Comparison of ENCODE assay signal across 46 mouse cellular contexts in genomic region chr8:65070996-65071395, GRCm38 (mm10). TPM values are rescaled to one million over a fixed set of nuclear protein-coding genes. Genes with fewer than 3 reads are reported as not detected.
"Had no signal": no experiment of that assay in that cellular context is flagged by ENCODE, and none has a peak within 500 bp of the region (broad histone marks: within the 10 kb centered on the region; RNA-seq: fewer than 3 reads in every experiment).

No protein-coding gene starts in this region.

- ATAC-seq: liver, embryonic 12.5 days; liver, postnatal 0 days; lung, postnatal 0 days; midbrain, embryonic 13.5 days; midbrain, embryonic 15.5 days; midbrain, embryonic 16.5 days had no signal

- H3K9ac ChIP-seq: limb, embryonic 12.5 days; limb, embryonic 13.5 days; limb, embryonic 15.5 days; liver, embryonic 12.5 days; liver, embryonic 13.5 days; liver, embryonic 14.5 days; liver, embryonic 15.5 days; liver, postnatal 0 days; lung, embryonic 14.5 days; lung, embryonic 15.5 days; midbrain, embryonic 12.5 days; midbrain, embryonic 13.5 days; midbrain, embryonic 15.5 days; neural tube, embryonic 12.5 days had no signal

- H3K27ac ChIP-seq: limb, embryonic 10.5 days; limb, embryonic 12.5 days; limb, embryonic 13.5 days; limb, embryonic 15.5 days; liver, embryonic 12.5 days; liver, embryonic 13.5 days; liver, embryonic 14.5 days; liver, embryonic 15.5 days; lung, embryonic 15.5 days; macrophage; midbrain, embryonic 10.5 days; midbrain, embryonic 12.5 days; midbrain, embryonic 13.5 days; midbrain, embryonic 15.5 days; neural tube, embryonic 12.5 days had no signal

- DNase-seq: left cerebral cortex, postnatal 4 days; liver; liver, embryonic 13.5 days; liver, postnatal 0 days; lung, adult 18-20 months; lung, adult 2 months; lung, embryonic 14.5 days; lung, postnatal 10 days; lung, postnatal 14 days; lung, postnatal 36 days; lung, postnatal 4 days; midbrain, embryonic 14.5 days had no signal

- H3K4me3 ChIP-seq: limb, embryonic 10.5 days; limb, embryonic 12.5 days; limb, embryonic 13.5 days; limb, embryonic 15.5 days; liver, embryonic 12.5 days; liver, embryonic 13.5 days; liver, embryonic 15.5 days; lung, embryonic 15.5 days; megakaryocyte, embryonic 14.5 days; midbrain, embryonic 10.5 days; midbrain, embryonic 12.5 days; midbrain, embryonic 13.5 days; midbrain, embryonic 15.5 days; myocyte; neural tube, embryonic 12.5 days had no signal

- H3K4me1 ChIP-seq: limb, embryonic 15.5 days; liver, embryonic 12.5 days; liver, embryonic 13.5 days; liver, embryonic 15.5 days; lung, embryonic 15.5 days had no signal

- H3K36me3 ChIP-seq: limb, embryonic 10.5 days; limb, embryonic 12.5 days; limb, embryonic 13.5 days; limb, embryonic 15.5 days; liver, embryonic 12.5 days; liver, embryonic 13.5 days; liver, embryonic 15.5 days; lung, embryonic 15.5 days; midbrain, embryonic 10.5 days; midbrain, embryonic 12.5 days; midbrain, embryonic 13.5 days; midbrain, embryonic 15.5 days; neural tube, embryonic 12.5 days had no signal

- H3K4me2 ChIP-seq: limb, embryonic 12.5 days; limb, embryonic 13.5 days; limb, embryonic 15.5 days; liver, embryonic 11.5 days; liver, embryonic 12.5 days; liver, embryonic 13.5 days; liver, embryonic 15.5 days; lung, embryonic 14.5 days; lung, embryonic 15.5 days; midbrain, embryonic 12.5 days; midbrain, embryonic 13.5 days; midbrain, embryonic 15.5 days; neural tube, embryonic 12.5 days had no signal

- H3K27me3 ChIP-seq: limb, embryonic 12.5 days; limb, embryonic 13.5 days; limb, embryonic 15.5 days; liver, embryonic 12.5 days; liver, embryonic 13.5 days; liver, embryonic 15.5 days; lung, embryonic 15.5 days; megakaryocyte, embryonic 14.5 days; midbrain, embryonic 13.5 days; midbrain, embryonic 15.5 days; neural tube, embryonic 12.5 days had no signal

- H3K9me3 ChIP-seq: limb, embryonic 10.5 days; limb, embryonic 12.5 days; limb, embryonic 13.5 days; limb, embryonic 15.5 days; liver, embryonic 12.5 days; liver, embryonic 13.5 days; liver, embryonic 15.5 days; lung, embryonic 15.5 days; midbrain, embryonic 10.5 days; midbrain, embryonic 12.5 days; midbrain, embryonic 13.5 days; midbrain, embryonic 15.5 days; neural tube, embryonic 12.5 days had no signal

RNA-seq across cellular contexts. Expression of gene Gm10663, which starts 3.8 kb away (rescaled TPM):
- total RNA-seq: left cerebral cortex, adult 8-10 months; left cerebral cortex, postnatal 10 days; left cerebral cortex, postnatal 14 days; left cerebral cortex, postnatal 25 days; left cerebral cortex, postnatal 36 days; left cerebral cortex, postnatal 4 days; liver, adult 2 months; megakaryocyte progenitor cell, adult 5-6 weeks; megakaryocyte, adult 5-6 weeks; megakaryocyte-erythroid progenitor cell, adult 5-6 weeks; monocyte, adult 5-6 weeks had no signal
- polyA plus RNA-seq: limb, embryonic 10.5 days; limb, embryonic 11.5 days; limb, embryonic 12.5 days; limb, embryonic 13.5 days; limb, embryonic 14.5 days; limb, embryonic 15.5 days; liver, adult 2 months; liver, embryonic 11.5 days; liver, embryonic 12.5 days; liver, embryonic 13.5 days; liver, embryonic 14.5 days; liver, embryonic 15.5 days; liver, embryonic 16.5 days; liver, postnatal 0 days; lung, adult 2 months; lung, embryonic 14.5 days; lung, embryonic 15.5 days; lung, embryonic 16.5 days; lung, postnatal 0 days; macrophage; midbrain, embryonic 10.5 days; midbrain, embryonic 12.5 days; midbrain, embryonic 13.5 days; midbrain, embryonic 14.5 days; midbrain, embryonic 15.5 days; midbrain, embryonic 16.5 days; myocyte; neural tube, embryonic 11.5 days; neural tube, embryonic 12.5 days had no signal

RNA-seq across cellular contexts. Expression of gene Apela, which starts 33.9 kb away (rescaled TPM):
- total RNA-seq: left cerebral cortex, adult 8-10 months; left cerebral cortex, postnatal 10 days; left cerebral cortex, postnatal 14 days; left cerebral cortex, postnatal 25 days; left cerebral cortex, postnatal 36 days; liver, adult 2 months; megakaryocyte progenitor cell, adult 5-6 weeks; megakaryocyte, adult 5-6 weeks; megakaryocyte-erythroid progenitor cell, adult 5-6 weeks; monocyte, adult 5-6 weeks had no signal
- polyA plus RNA-seq: liver, adult 2 months; lung, adult 2 months; macrophage; myocyte had no signal

RNA-seq across cellular contexts. Expression of gene Trim60, which starts 52.6 kb away (rescaled TPM):
- total RNA-seq: left cerebral cortex, adult 8-10 months; left cerebral cortex, postnatal 10 days; left cerebral cortex, postnatal 14 days; left cerebral cortex, postnatal 25 days; left cerebral cortex, postnatal 36 days; left cerebral cortex, postnatal 4 days; liver, adult 2 months; megakaryocyte progenitor cell, adult 5-6 weeks; megakaryocyte, adult 5-6 weeks; megakaryocyte-erythroid progenitor cell, adult 5-6 weeks; monocyte, adult 5-6 weeks had no signal
- polyA plus RNA-seq: limb, embryonic 10.5 days; limb, embryonic 11.5 days; limb, embryonic 12.5 days; liver, adult 2 months; liver, embryonic 11.5 days; liver, embryonic 12.5 days; liver, embryonic 13.5 days; liver, embryonic 14.5 days; liver, embryonic 15.5 days; liver, embryonic 16.5 days; liver, postnatal 0 days; lung, adult 2 months; lung, embryonic 14.5 days; lung, embryonic 15.5 days; lung, embryonic 16.5 days; lung, postnatal 0 days; macrophage; midbrain, embryonic 10.5 days; midbrain, embryonic 12.5 days; midbrain, embryonic 13.5 days; midbrain, embryonic 14.5 days; midbrain, embryonic 15.5 days; midbrain, embryonic 16.5 days; myocyte; neural tube, embryonic 11.5 days; neural tube, embryonic 12.5 days had no signal

RNA-seq across cellular contexts. Expression of gene Trim61, which starts 52.7 kb away (rescaled TPM):
- total RNA-seq: left cerebral cortex, adult 8-10 months; left cerebral cortex, postnatal 10 days; left cerebral cortex, postnatal 14 days; left cerebral cortex, postnatal 25 days; left cerebral cortex, postnatal 36 days; left cerebral cortex, postnatal 4 days; liver, adult 2 months; megakaryocyte progenitor cell, adult 5-6 weeks; megakaryocyte, adult 5-6 weeks; megakaryocyte-erythroid progenitor cell, adult 5-6 weeks; monocyte, adult 5-6 weeks had no signal
- polyA plus RNA-seq: limb, embryonic 10.5 days; limb, embryonic 11.5 days; limb, embryonic 12.5 days; liver, adult 2 months; liver, embryonic 12.5 days; liver, embryonic 13.5 days; liver, embryonic 14.5 days; liver, embryonic 15.5 days; liver, embryonic 16.5 days; liver, postnatal 0 days; lung, adult 2 months; lung, embryonic 14.5 days; lung, embryonic 15.5 days; lung, embryonic 16.5 days; lung, postnatal 0 days; macrophage; midbrain, embryonic 12.5 days; midbrain, embryonic 13.5 days; midbrain, embryonic 14.5 days; midbrain, embryonic 15.5 days; midbrain, embryonic 16.5 days; myocyte had no signal

RNA-seq across cellular contexts. Expression of gene BC030870, which starts 58.4 kb away (rescaled TPM):
- total RNA-seq: left cerebral cortex, adult 8-10 months; left cerebral cortex, postnatal 10 days; left cerebral cortex, postnatal 14 days; left cerebral cortex, postnatal 25 days; left cerebral cortex, postnatal 36 days; left cerebral cortex, postnatal 4 days; liver, adult 2 months; megakaryocyte progenitor cell, adult 5-6 weeks; megakaryocyte, adult 5-6 weeks; megakaryocyte-erythroid progenitor cell, adult 5-6 weeks; monocyte, adult 5-6 weeks had no signal
- polyA plus RNA-seq: limb, embryonic 10.5 days; limb, embryonic 11.5 days; limb, embryonic 12.5 days; limb, embryonic 15.5 days; liver, adult 2 months; liver, embryonic 11.5 days; liver, embryonic 12.5 days; liver, embryonic 15.5 days; macrophage; midbrain, embryonic 10.5 days; midbrain, embryonic 12.5 days; midbrain, embryonic 13.5 days; midbrain, embryonic 14.5 days; midbrain, embryonic 16.5 days; myocyte; neural tube, embryonic 11.5 days; neural tube, embryonic 12.5 days had no signal
